Mouse (Mus musculus) stomach, postnatal 0 days (tissue): ENCODE data around the gene Golga4.

Experiments
- CTCF ChIP-seq: IDR thresholded peaks from 2 replicates; pipeline ENCODE4 v1.5.1; 2016; ENCODE audit warnings: antibody characterized with exemption, low read depth, mild to moderate bottlenecking, moderate library complexity
- EP300 ChIP-seq: optimal IDR thresholded peaks from 2 replicates; pipeline ENCODE3; 2016; ENCODE audit warnings: antibody characterized with exemption

GRCm38 (mm10) chr9:118590230-118590629 is 84.2 kb downstream of the Golga4 start:
- TF ChIP-seq EP300 (no peak), CTCF (no peak)
